Mouse (Mus musculus) forebrain, embryonic 14.5 days (tissue): ENCODE data around the gene Nxf1. TPM values are rescaled to one million over a fixed set of nuclear protein-coding genes. Genes with fewer than 3 reads are reported as not detected.

ENCODE experiments used
- ATAC-seq: fragments of 200-750 bp; cut with Nextera tagmentation; 2 replicates; pipeline ENCODE4 v1.8.0; 2017; ENCODE audit warnings: mild to moderate bottlenecking, moderate library complexity
- DNase-seq: peaks from one replicate; pipeline ENCODE4 v3.0.0-alpha.2; 2015; ENCODE audit warnings: low spot score
- H3K27ac ChIP-seq: fragments of 300-500 bp; sonication (generic); 2 replicates; pipeline ENCODE4 v1.5.1; 2014; ENCODE audit warnings: low read depth, mild to moderate bottlenecking, control low read depth, low read length, moderate library complexity
- H3K27me3 ChIP-seq: fragments of 300-500 bp; sonication (generic); replicated peaks from 2 replicates; pipeline ENCODE4 v1.6.1; 2014; ENCODE audit warnings: low read length, control low read depth, mixed read lengths; ENCODE audit not compliant: control insufficient read depth, insufficient read depth
- H3K36me3 ChIP-seq: fragments of 300-500 bp; sonication (generic); 2 replicates; pipeline ENCODE4 v1.6.1; 2014; ENCODE audit warnings: low read length, control low read depth; ENCODE audit not compliant: control insufficient read depth, insufficient read depth
- H3K4me1 ChIP-seq: fragments of 300-500 bp; sonication (generic); 2 replicates; pipeline ENCODE4 v1.6.1; 2014; ENCODE audit warnings: antibody characterized with exemption, low read length, control low read depth; ENCODE audit not compliant: control insufficient read depth, insufficient read depth
- H3K4me2 ChIP-seq: fragments of 300-500 bp; sonication (generic); 2 replicates; pipeline ENCODE4 v1.6.1; 2014; ENCODE audit warnings: mild to moderate bottlenecking, control low read depth, low read length
- H3K4me3 ChIP-seq: fragments of 300-500 bp; sonication (generic); 2 replicates; pipeline ENCODE4 v1.5.1; 2014; ENCODE audit warnings: low read depth, low read length, control low read depth
- H3K9ac ChIP-seq: fragments of 300-500 bp; sonication (generic); 2 replicates; pipeline ENCODE4 v1.6.1; 2014; ENCODE audit warnings: mild to moderate bottlenecking, low read length, control low read depth, moderate library complexity
- H3K9me3 ChIP-seq: fragments of 300-500 bp; sonication (generic); replicated peaks from 2 replicates; pipeline ENCODE4 v1.6.1; 2016; ENCODE audit warnings: low read length, control low read depth, mixed read lengths; ENCODE audit not compliant: control insufficient read depth
- WGBS: fragments of 180-500 bp; shearing (Covaris S2); extraction: QIAGEN DNeasy Blood & Tissue Kit; methylation state at CpG from one replicate; pipeline ENCODE4 v1.1.7; 2014; 5-methylcytosine and 5-hydroxymethylcytosine counted together
- polyA plus RNA-seq: library from polyadenylated mRNA; unstranded; fragments of >200 nt; fragmentation: Nextera tagmentation; extraction: Ambion mirVana; gene quantifications from 2 replicates; pipeline ENCODE4 v1.2.1, GENCODE M21; 2014

Gene Nxf1
- 162 and 178 TPM in 2 replicates for polyA plus RNA-seq

DNA sequence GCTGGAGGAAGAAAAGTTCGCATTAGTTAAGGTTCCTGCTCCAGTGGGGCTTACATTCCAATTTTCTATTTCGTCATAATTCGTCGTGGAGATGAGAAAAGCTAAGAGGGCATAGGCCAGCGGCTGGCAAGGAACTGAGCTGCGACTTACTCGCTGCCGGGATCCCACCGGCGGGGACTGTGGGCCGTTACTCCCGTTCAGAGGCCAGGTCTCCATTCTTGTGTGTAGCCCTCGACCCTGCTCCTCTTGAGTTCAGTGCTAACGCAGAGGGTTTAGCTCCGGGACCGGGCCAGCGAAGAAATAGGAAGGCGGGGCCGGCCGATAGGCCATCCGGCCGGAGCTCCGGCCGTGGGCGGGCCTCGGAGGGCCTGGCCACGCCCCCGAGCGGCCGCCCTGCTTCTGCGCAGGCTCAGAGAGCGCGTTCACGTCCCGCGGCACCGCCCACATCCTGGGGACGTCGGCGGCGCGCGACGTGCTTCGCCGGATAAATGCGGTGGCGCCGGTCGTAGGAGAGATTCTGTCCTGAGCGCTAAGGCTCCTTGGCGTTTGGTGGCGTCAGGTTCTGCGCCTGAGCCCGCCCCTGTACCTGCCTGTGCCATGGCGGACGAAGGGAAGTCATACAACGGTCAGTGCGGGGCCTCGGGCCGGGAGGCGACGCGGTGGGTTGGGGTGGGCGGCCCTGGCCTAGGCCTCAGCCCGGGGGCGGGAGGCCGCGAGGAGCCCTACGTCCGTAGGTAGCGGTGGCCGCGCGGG lies at the start of gene Nxf1:
TSS of gene Nxf1 (plus strand) at position 439 of the 753 bp plus-strand sequence.
- ATAC-seq (peak; percentile 96), DNase-seq (peak; percentile 96)
- Histone ChIP-seq H3K4me2 (peak within 1 kb of the TSS; percentile 84), H3K27ac (peak within 1 kb of the TSS; percentile 82), H3K36me3 (peaks cover 35% of the 10 kb centered on the region), H3K9ac (peak within 1 kb of the TSS; percentile 94), H3K4me1 (peaks cover 8% of the 10 kb centered on the region; the same call in 1 of the 2 replicates), H3K27me3 (no peaks in the 10 kb centered on the region), H3K4me3 (peak within 1 kb of the TSS; percentile 97), H3K9me3 (no peaks in the 10 kb centered on the region)
- WGBS = under 1% methylated on average over 75 of the region's 75 CpGs

DNA sequence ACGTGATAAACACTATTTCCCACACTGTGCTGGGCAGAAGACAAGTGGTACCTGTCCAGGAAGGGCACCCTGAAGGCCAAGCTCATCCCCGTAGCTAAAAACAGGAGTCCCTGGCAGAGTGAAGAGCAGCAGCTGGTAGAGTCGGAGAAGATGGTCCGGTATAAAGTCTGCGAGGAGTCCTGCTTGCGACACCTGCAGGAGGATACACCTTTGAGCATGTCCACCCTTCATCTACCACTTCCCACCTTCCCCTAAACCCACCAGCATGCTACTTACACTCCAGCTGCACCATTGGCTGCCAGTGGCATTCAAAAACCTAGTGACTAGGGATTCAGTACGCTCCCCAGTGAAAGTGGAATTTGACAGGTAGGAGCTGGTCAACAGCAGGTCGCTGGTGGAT lies 47.9 kb upstream of the Nxf1 start:
- Histone ChIP-seq H3K9me3 (no peaks in the 10 kb centered on the region), H3K36me3 (peaks cover 53% of the 10 kb centered on the region)
- WGBS = 93% methylated on average over 8 of the region's 8 CpGs

DNA sequence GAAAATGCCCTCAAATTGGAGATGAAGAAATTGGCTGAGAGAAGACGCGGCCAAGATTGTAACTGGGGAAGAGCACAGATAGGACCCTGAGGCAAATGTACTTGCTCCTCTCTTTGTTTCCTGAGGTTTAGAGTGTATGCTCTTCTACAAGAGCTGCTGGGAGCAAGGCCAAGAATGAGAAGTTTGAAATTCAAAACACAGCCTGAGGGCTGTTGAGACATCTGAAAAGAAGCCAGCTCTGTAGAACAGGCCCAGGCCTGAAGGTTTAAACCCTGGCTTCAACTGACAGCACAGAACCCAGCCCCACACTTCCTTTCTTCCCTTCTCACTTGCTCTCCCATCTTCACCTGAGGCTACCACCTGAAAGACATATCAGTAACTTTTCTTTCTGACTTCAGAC lies 46.8 kb upstream of the Nxf1 start:
- DNase-seq (peak; percentile 37), ATAC-seq (no peak)
- H3K4me1 ChIP-seq = peaks cover 16% of the 10 kb centered on the region
- no peak overlapping the region for H3K4me3 ChIP-seq
- H3K27me3 ChIP-seq = no peaks in the 10 kb centered on the region
- 96% methylated on average over 2 of the region's 2 CpGs for WGBS
- H3K4me2 ChIP-seq = no peak overlapping the region
- no peaks in the 10 kb centered on the region for H3K9me3 ChIP-seq
- peak overlapping the region; percentile 13; the same call in 1 of the 2 replicates for H3K9ac ChIP-seq
- H3K36me3 ChIP-seq = peaks cover 53% of the 10 kb centered on the region
- H3K27ac ChIP-seq = no peak overlapping the region

More for the DNA sequence above, 47.9 kb upstream of the Nxf1 start:
- H3K4me3 ChIP-seq = no peak overlapping the region
- H3K4me2 ChIP-seq = no peak overlapping the region
- no peak for DNase-seq
- H3K4me1 ChIP-seq = peaks cover 12% of the 10 kb centered on the region
- ATAC-seq = no peak
- H3K27me3 ChIP-seq = no peaks in the 10 kb centered on the region
- H3K27ac ChIP-seq = no peak overlapping the region
- H3K9ac ChIP-seq = no peak overlapping the region

GRCm38 (mm10) chr19:8711506-8711905 lies 45.4 kb upstream of the Nxf1 start:
- ATAC-seq (no peak), DNase-seq (no peak)
- peaks cover 16% of the 10 kb centered on the region for H3K4me1 ChIP-seq
- H3K4me3 ChIP-seq = peak overlapping the region; percentile 11; the same call in 1 of the 2 replicates
- H3K4me2 ChIP-seq = peak overlapping the region; percentile 47
- peak overlapping the region; percentile 87; the same call in 1 of the 2 replicates for H3K9ac ChIP-seq
- 75% methylated on average over 4 of the region's 4 CpGs for WGBS
- peaks cover 50% of the 10 kb centered on the region for H3K36me3 ChIP-seq
- H3K9me3 ChIP-seq = no peaks in the 10 kb centered on the region
- H3K27me3 ChIP-seq = no peaks in the 10 kb centered on the region
- 0 out of 2 replicates have a peak overlapping the region, but pooled peaks have one; percentile 39 for H3K27ac ChIP-seq

DNA sequence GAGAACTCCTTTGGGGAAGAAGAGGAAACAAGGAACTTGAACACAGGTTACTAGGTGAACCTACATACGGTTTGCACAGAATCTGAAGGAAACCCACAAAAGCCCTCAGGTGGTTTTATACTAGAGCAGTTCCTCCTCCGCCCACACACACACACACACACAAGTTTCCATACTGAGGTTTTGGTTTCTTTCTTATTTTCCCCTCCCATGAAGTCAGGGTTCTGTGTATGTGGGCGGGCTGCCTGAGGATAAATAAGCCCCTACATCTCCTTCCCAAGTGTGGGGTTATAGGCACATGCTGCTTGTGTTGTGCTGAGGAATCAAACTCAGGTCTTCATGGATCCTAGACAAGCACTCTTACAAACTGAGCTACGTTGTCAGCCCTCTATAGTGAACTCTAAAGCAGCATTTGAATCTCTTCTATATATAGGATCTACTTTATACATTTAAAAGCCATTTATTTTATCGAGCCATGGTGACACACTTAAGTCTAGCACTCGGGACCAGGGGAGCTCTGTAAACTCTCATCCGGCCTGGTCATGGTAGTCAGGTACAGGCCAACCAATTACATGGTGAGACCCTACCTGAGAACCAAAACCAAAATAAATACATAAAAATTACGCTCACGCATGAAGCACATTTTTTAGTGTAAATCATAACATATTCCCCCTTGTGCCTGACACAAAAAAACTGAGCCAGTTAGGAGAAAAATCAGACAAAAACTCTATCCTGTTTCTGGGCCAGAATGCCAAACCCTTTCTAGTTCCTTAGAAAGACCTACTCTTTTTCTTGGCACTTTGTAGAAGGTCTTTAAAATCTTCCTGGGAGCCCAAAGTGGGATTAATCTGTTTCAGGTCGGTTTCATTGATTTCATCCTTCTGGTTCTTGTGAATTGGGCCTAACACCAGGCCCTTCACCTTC lies 44.7 kb upstream of the Nxf1 start:
- H3K4me2 ChIP-seq = peak overlapping the region; percentile 47
- peak overlapping the region; percentile 87 for H3K9ac ChIP-seq
- peaks cover 44% of the 10 kb centered on the region for H3K36me3 ChIP-seq
- no peaks in the 10 kb centered on the region for H3K9me3 ChIP-seq
- WGBS = 63% methylated on average over 10 of the region's 10 CpGs
- ATAC-seq (no peak), DNase-seq (no peak)
- peaks cover 16% of the 10 kb centered on the region for H3K4me1 ChIP-seq
- peak overlapping the region; percentile 86; the same call in 1 of the 2 replicates for H3K27ac ChIP-seq
- H3K4me3 ChIP-seq = peak overlapping the region; percentile 72
- no peaks in the 10 kb centered on the region for H3K27me3 ChIP-seq

DNA sequence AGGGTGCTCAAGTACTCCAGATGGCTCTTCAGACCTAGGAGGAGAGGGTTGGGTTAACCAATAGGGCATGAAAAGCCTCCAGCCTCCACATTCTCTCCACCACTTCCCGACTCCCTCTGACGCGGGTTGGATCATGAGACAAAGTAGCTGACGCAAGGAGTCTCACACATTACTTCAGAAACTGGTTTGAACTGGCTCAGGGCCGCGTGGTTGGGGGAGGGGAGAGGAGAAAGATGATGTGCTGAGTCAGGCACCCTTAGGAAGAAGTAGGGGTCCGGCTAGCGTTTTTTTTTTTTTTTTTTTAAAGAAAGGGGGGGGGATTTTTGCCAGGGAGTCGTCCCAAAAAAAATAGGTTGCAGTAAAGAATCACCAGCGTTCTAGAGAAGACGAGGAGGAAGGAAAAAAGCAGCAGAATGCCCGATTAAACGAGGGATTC lies 44.0 kb upstream of the Nxf1 start:
- under 1% methylated on average over 13 of the region's 13 CpGs for WGBS
- peak; percentile 69 for ATAC-seq
- Histone ChIP-seq H3K27me3 (no peaks in the 10 kb centered on the region), H3K4me3 (peak overlapping the region; percentile 72), H3K27ac (peak overlapping the region; percentile 86), H3K9me3 (no peaks in the 10 kb centered on the region), H3K4me1 (peaks cover 16% of the 10 kb centered on the region), H3K9ac (peak overlapping the region; percentile 87), H3K4me2 (peak overlapping the region; percentile 47), H3K36me3 (peaks cover 39% of the 10 kb centered on the region)
- DNase-seq = peak; percentile 86

- WGBS = under 1% methylated on average over 51 of the region's 51 CpGs
- ATAC-seq = peak; percentile 96
- DNase-seq = peak; percentile 92
- H3K27ac ChIP-seq = peak overlapping the region; percentile 86
- H3K27me3 ChIP-seq = no peaks in the 10 kb centered on the region
- H3K9ac ChIP-seq = peak overlapping the region; percentile 87
- peak overlapping the region; percentile 47 for H3K4me2 ChIP-seq
- no peaks in the 10 kb centered on the region for H3K9me3 ChIP-seq
- H3K4me1 ChIP-seq = peaks cover 16% of the 10 kb centered on the region
- H3K36me3 ChIP-seq = peaks cover 33% of the 10 kb centered on the region
- H3K4me3 ChIP-seq = peak overlapping the region; percentile 72
Measured at GRCm38 (mm10) chr19:8713306-8713996, 43.4 kb upstream of the Nxf1 start.

DNA sequence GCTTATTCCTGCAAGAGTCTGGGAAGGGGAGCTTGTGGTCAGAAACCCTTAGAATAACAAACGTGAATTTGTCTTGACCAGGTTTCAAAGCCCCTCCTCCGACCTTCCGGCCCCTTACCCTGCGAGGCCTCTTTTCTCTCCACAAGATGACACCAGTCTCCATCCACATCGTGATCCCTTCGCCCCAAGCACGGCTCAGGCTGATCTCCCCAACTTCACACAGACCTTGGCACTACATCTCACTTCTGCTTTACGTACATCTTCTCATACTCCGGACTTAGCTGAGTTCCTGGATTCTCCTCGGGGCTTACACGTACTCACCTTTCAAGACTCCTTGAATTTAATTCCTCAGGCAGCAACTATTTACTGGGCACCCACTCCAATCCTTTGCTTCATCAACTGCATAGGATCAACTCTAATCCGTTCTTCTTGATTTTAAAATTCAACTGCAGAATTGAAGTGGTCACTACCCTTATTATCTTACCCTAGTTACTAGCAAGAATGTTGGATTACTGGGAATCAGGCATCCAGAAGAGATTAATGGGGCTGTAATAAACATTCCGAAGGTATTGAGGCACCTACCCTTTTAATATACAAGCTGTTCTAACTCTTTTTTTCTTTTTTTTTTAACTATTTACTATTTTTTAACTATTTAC lies 42.7 kb upstream of the Nxf1 start:
- Histone ChIP-seq H3K36me3 (peaks cover 26% of the 10 kb centered on the region), H3K9me3 (no peaks in the 10 kb centered on the region), H3K9ac (peak overlapping the region; percentile 87), H3K27me3 (no peaks in the 10 kb centered on the region), H3K27ac (peak overlapping the region; percentile 86), H3K4me2 (peak overlapping the region; percentile 47), H3K4me1 (peaks cover 16% of the 10 kb centered on the region), H3K4me3 (peak overlapping the region; percentile 72)
- 8% methylated on average over 13 of the region's 13 CpGs for WGBS
- DNase-seq = no peak
- ATAC-seq = peak; percentile 8
